Comparison of ENCODE assay signal across 20 mouse cellular contexts in genomic region chr7:130535174-130535573, GRCm38 (mm10). TPM values are rescaled to one million over a fixed set of nuclear protein-coding genes. Genes with fewer than 3 reads are reported as not detected.
DNase-seq lines count a peak whose midpoint lies in the region; ATAC-seq and TF ChIP-seq lines count a peak whose summit lies in the region.
"Had no signal": no experiment of that assay in that cellular context is flagged by ENCODE, and none has a peak within 500 bp of the region (broad histone marks: within the 10 kb centered on the region; RNA-seq: fewer than 3 reads in every experiment).

No protein-coding gene starts in this region.

- H3K9me3 ChIP-seq in hindbrain, postnatal 0 days (ENCODE audit: low read length), result no peaks in the 10 kb centered on the region
- no peaks in the 10 kb centered on the region for H3K9me3 ChIP-seq in hindbrain, embryonic 10.5 days
- no peaks in the 10 kb centered on the region for H3K9me3 ChIP-seq in lung, embryonic 14.5 days (ENCODE audit: low read depth, low read length)
- H3K9me3 ChIP-seq in MEL (replicated peaks; ENCODE audit: insufficient read depth, low read length), result no peaks in the 10 kb centered on the region
- H3K9me3 ChIP-seq: forebrain, embryonic 15.5 days; G1E; liver, embryonic 13.5 days had no signal

- H3K79me2 ChIP-seq in MEL (ENCODE audit: control insufficient read depth, insufficient read depth, low read length, poor library complexity), result no peaks in the 10 kb centered on the region

- no peak overlapping the region for H3K9ac ChIP-seq in hindbrain, postnatal 0 days (replicated peaks; ENCODE audit: low read length)
- H3K9ac ChIP-seq in lung, embryonic 14.5 days, result no peak overlapping the region
- no peak overlapping the region for H3K9ac ChIP-seq in MEL (ENCODE audit: control insufficient read depth, low read depth, low read length, poor library complexity, severe bottlenecking)
- H3K9ac ChIP-seq: forebrain, embryonic 15.5 days; hindbrain, embryonic 14.5 days; liver, embryonic 13.5 days had no signal

- H3K4me1 ChIP-seq in hindbrain, postnatal 0 days (ENCODE audit: insufficient read depth, low read length), result no peaks in the 10 kb centered on the region
- no peaks in the 10 kb centered on the region for H3K4me1 ChIP-seq in hindbrain, embryonic 10.5 days (replicated peaks)
- H3K4me1 ChIP-seq in lung, embryonic 14.5 days (ENCODE audit: insufficient read depth), result no peaks in the 10 kb centered on the region
- 0 out of 2 replicates have a peak, but pooled peaks cover 2% of the 10 kb centered on the region for H3K4me1 ChIP-seq in lung, adult 2 months (ENCODE audit: control insufficient read depth, insufficient read depth, low read length)
- peaks cover 0 to 3% of the 10 kb centered on the region in 2 experiments; a peak in 1 of 4 replicates for H3K4me1 ChIP-seq in MEL (ENCODE audit: control insufficient read depth in 1 of 2, insufficient read depth in 2 of 2, low read length in 2 of 2)
- H3K4me1 ChIP-seq in cortical plate, adult 2 months (ENCODE audit: control insufficient read depth, insufficient read depth, low read length), result no peaks in the 10 kb centered on the region

- 82% methylated on average over 4 of the region's 4 CpGs for WGBS in hindbrain, postnatal 0 days
- 90% methylated on average over 4 of the region's 4 CpGs for WGBS in hindbrain, embryonic 10.5 days
- WGBS in lung, embryonic 14.5 days, result 85% methylated on average over 4 of the region's 4 CpGs
- 76% methylated on average over 4 of the region's 4 CpGs for WGBS in lung, adult 2 months

- no peak overlapping the region for H3K27ac ChIP-seq in hindbrain, postnatal 0 days
- no peak overlapping the region for H3K27ac ChIP-seq in hindbrain, embryonic 10.5 days
- H3K27ac ChIP-seq in lung, embryonic 14.5 days (ENCODE audit: low read depth), result no peak overlapping the region
- no peak overlapping the region for H3K27ac ChIP-seq in MEL (ENCODE audit: control insufficient read depth, low read depth, low read length)
- no peak overlapping the region for H3K27ac ChIP-seq in cortical plate, adult 2 months (ENCODE audit: insufficient read depth, low read length)
- H3K27ac ChIP-seq: forebrain, embryonic 15.5 days; hindbrain, embryonic 14.5 days; liver, embryonic 13.5 days had no signal

- no peaks in the 10 kb centered on the region for H3K27me3 ChIP-seq in hindbrain, postnatal 0 days (ENCODE audit: insufficient read depth, low read length)
- H3K27me3 ChIP-seq in hindbrain, embryonic 10.5 days (ENCODE audit: insufficient read depth, poor library complexity, severe bottlenecking), result no peaks in the 10 kb centered on the region
- no peaks in the 10 kb centered on the region for H3K27me3 ChIP-seq in lung, embryonic 14.5 days (ENCODE audit: insufficient read depth, low read length)
- H3K27me3 ChIP-seq in MEL (ENCODE audit: control insufficient read depth in 1 of 2, insufficient read depth in 2 of 2, low read length in 2 of 2), result no peaks in the 10 kb centered on the region
- H3K27me3 ChIP-seq: forebrain, embryonic 15.5 days; liver, embryonic 13.5 days had no signal

- peak; percentile 38 for TF ChIP-seq CTCF in hindbrain, postnatal 0 days (IDR thresholded peaks at IDR 0.05; ENCODE audit: low read depth)
- peak; percentile 32 for TF ChIP-seq CTCF in lung, embryonic 14.5 days (IDR thresholded peaks at IDR 0.05; ENCODE audit: low read depth)
- no peak for TF ChIP-seq CTCF in lung, adult 2 months (IDR thresholded peaks at IDR 0.05; ENCODE audit: insufficient read depth, low read length)
- TF ChIP-seq CTCF in MEL (IDR thresholded peaks at IDR 0.05 in 2 of 3, conservative IDR thresholded peaks at IDR 0.05 in 1 of 3; ENCODE audit: control insufficient read depth in 1 of 3, insufficient read depth in 1 of 3, low read depth in 2 of 3, low read length in 3 of 3, poor library complexity in 1 of 3, severe bottlenecking in 1 of 3), result peak; percentile 11 to 31 (median 26); a peak in 2 of 6 replicates
- TF ChIP-seq CTCF in cortical plate, adult 2 months (IDR thresholded peaks at IDR 0.05; ENCODE audit: extremely low read depth, insufficient read depth, low read length), result peak; percentile 16; the same call in 1 of the 2 replicates

- H3K36me3 ChIP-seq in hindbrain, postnatal 0 days (ENCODE audit: insufficient read depth, low read length), result peaks cover 35% of the 10 kb centered on the region; the same call in 1 of the 2 replicates
- H3K36me3 ChIP-seq in hindbrain, embryonic 10.5 days, result peaks cover 98% of the 10 kb centered on the region
- peaks cover 84% of the 10 kb centered on the region for H3K36me3 ChIP-seq in lung, embryonic 14.5 days (ENCODE audit: insufficient read depth)
- H3K36me3 ChIP-seq in MEL (ENCODE audit: control insufficient read depth in 1 of 2, insufficient read depth in 2 of 2, low read length in 2 of 2), result peaks cover 12 to 35% of the 10 kb centered on the region in 2 experiments; a peak in 3 of 4 replicates

- no peak overlapping the region for H3K4me2 ChIP-seq in hindbrain, postnatal 0 days (ENCODE audit: low read depth, low read length)
- no peak overlapping the region for H3K4me2 ChIP-seq in lung, embryonic 14.5 days
- H3K4me2 ChIP-seq: forebrain, embryonic 15.5 days; hindbrain, embryonic 14.5 days; liver, embryonic 13.5 days had no signal

- ATAC-seq in hindbrain, postnatal 0 days, result no peak
- no peak for ATAC-seq in lung, embryonic 14.5 days (ENCODE audit: insufficient read depth)
- ATAC-seq: forebrain, embryonic 15.5 days had no signal

- peak; percentile 12 for DNase-seq in hindbrain, postnatal 0 days (ENCODE audit: low spot score)
- no peak for DNase-seq in hindbrain, embryonic 10.5 days (ENCODE audit: low spot score)
- DNase-seq in lung, embryonic 14.5 days, result no peak
- no peak for DNase-seq in lung, adult 2 months
- DNase-seq in MEL (ENCODE audit: low read depth, low spot score), result peak; percentile 34
- DNase-seq in spleen, postnatal 36 days (ENCODE audit: low spot score in 2 of 2), result no peak
- DNase-seq: adrenal gland, adult 8-10 months; cerebellum, adult 2 months; heart, adult 18-20 months; kidney, adult 11 months; layer of hippocampus, postnatal 36 days; left cerebral cortex, postnatal 4 days; liver, embryonic 13.5 days; lung, postnatal 14 days had no signal

- no peak for TF ChIP-seq EP300 in MEL (IDR thresholded peaks at IDR 0.05; ENCODE audit: low read depth in 1 of 2, low read length in 2 of 2)

- no peak for TF ChIP-seq RAD21 in MEL (IDR thresholded peaks at IDR 0.05; ENCODE audit: low read depth, low read length)

- TF ChIP-seq POLR2A in lung, adult 2 months (IDR thresholded peaks at IDR 0.05; ENCODE audit: borderline replicate concordance, extremely low read depth, low read depth, low read length), result no peak
- no peak for TF ChIP-seq POLR2A in MEL (IDR thresholded peaks at IDR 0.05; ENCODE audit: control insufficient read depth in 1 of 2, insufficient read depth in 1 of 2, low read depth in 1 of 2, low read length in 2 of 2, poor library complexity in 1 of 2)
- TF ChIP-seq POLR2A in cortical plate, adult 2 months (IDR thresholded peaks at IDR 0.05; ENCODE audit: extremely low read depth, insufficient read depth, low read length), result no peak

- H3K4me3 ChIP-seq in hindbrain, postnatal 0 days (ENCODE audit: low read length), result no peak overlapping the region
- H3K4me3 ChIP-seq in hindbrain, embryonic 10.5 days, result no peak overlapping the region
- no peak overlapping the region for H3K4me3 ChIP-seq in lung, embryonic 14.5 days (ENCODE audit: low read depth, low read length)
- H3K4me3 ChIP-seq in lung, adult 2 months (replicated peaks; ENCODE audit: extremely low read depth, low read depth, low read length), result no peak overlapping the region
- H3K4me3 ChIP-seq in MEL (ENCODE audit: control insufficient read depth in 1 of 2, insufficient read depth in 1 of 2, low read depth in 2 of 2, low read length in 2 of 2), result no peak overlapping the region
- H3K4me3 ChIP-seq in cortical plate, adult 2 months (ENCODE audit: insufficient read depth, low read length), result no peak overlapping the region
- H3K4me3 ChIP-seq: erythroblast, embryonic 14.5 days; forebrain, embryonic 15.5 days; liver, embryonic 13.5 days; myocyte had no signal

TF ChIP-seq in MEL, 35 proteins besides CTCF, POLR2A, EP300 and RAD21 (continues in another document):
- TF ChIP-seq SMC3 (IDR thresholded peaks at IDR 0.05; ENCODE audit: low read depth, low read length), result no peak

RNA-seq across cellular contexts. Expression of gene Ate1, which starts 15.0 kb away (rescaled TPM):
- total RNA-seq in hindbrain, postnatal 0 days (2014; rRNA removed), result 47.2 and 48.0 TPM in 2 replicates
- polyA plus RNA-seq in hindbrain, postnatal 0 days (2015; fragmentation: Nextera tagmentation; extraction: Ambion mirVana), result 116 and 119 TPM in 2 replicates
- polyA plus RNA-seq in hindbrain, embryonic 10.5 days (2016; fragmentation: Nextera tagmentation; extraction: Ambion mirVana), result 58.0 and 62.5 TPM in 2 replicates
- 70.6 and 72.9 TPM in 2 replicates for polyA plus RNA-seq in lung, embryonic 14.5 days (2014; fragmentation: Nextera tagmentation; extraction: Ambion mirVana)
- polyA plus RNA-seq in lung, adult 2 months (2012; rRNA removed), result 6.1 and 12.5 TPM in 2 replicates
- total RNA-seq in MEL (2012; rRNA removed), result 19.5 and 21.9 TPM in 2 replicates
- 10 to 100 TPM in 1 of 2 experiments, not detected in 1; 28.6 TPM for polyA plus RNA-seq in MEL (2012; ENCODE audit: insufficient read depth in 1 of 2, insufficient read length in 2 of 2, low read depth in 1 of 2, low replicate concordance in 2 of 2, missing spikeins in 1 of 2)
- 22.6 and 26.1 TPM in 2 replicates for polyA plus RNA-seq in cortical plate, adult 2 months (2012; rRNA removed)

RNA-seq across cellular contexts. Expression of gene Nsmce4a, which starts 37.7 kb away (rescaled TPM):
- 32.2 and 42.0 TPM in 2 replicates for total RNA-seq in hindbrain, postnatal 0 days (2014; rRNA removed)
- 82.3 and 91.3 TPM in 2 replicates for polyA plus RNA-seq in hindbrain, postnatal 0 days (2015; fragmentation: Nextera tagmentation; extraction: Ambion mirVana)
- polyA plus RNA-seq in hindbrain, embryonic 10.5 days (2016; fragmentation: Nextera tagmentation; extraction: Ambion mirVana), result 183 and 186 TPM in 2 replicates
- 185 and 192 TPM in 2 replicates for polyA plus RNA-seq in lung, embryonic 14.5 days (2014; fragmentation: Nextera tagmentation; extraction: Ambion mirVana)
- 29.6 and 36.3 TPM in 2 replicates for polyA plus RNA-seq in lung, adult 2 months (2012; rRNA removed)
- 124 and 134 TPM in 2 replicates for total RNA-seq in MEL (2012; rRNA removed)
- polyA plus RNA-seq in MEL (2012; ENCODE audit: insufficient read depth in 1 of 2, insufficient read length in 2 of 2, low read depth in 1 of 2, low replicate concordance in 2 of 2, missing spikeins in 1 of 2), result 100 to 1,000 TPM; 117 to 129 TPM
- polyA plus RNA-seq in cortical plate, adult 2 months (2012; rRNA removed), result 37.1 and 39.2 TPM in 2 replicates

RNA-seq across cellular contexts. Expression of gene Tacc2, which starts 42.1 kb away (rescaled TPM):
- total RNA-seq in hindbrain, postnatal 0 days (2014; rRNA removed), result 37.9 and 38.4 TPM in 2 replicates
- polyA plus RNA-seq in hindbrain, postnatal 0 days (2015; fragmentation: Nextera tagmentation; extraction: Ambion mirVana), result 46.0 and 51.8 TPM in 2 replicates
- 44.8 and 50.8 TPM in 2 replicates for polyA plus RNA-seq in hindbrain, embryonic 10.5 days (2016; fragmentation: Nextera tagmentation; extraction: Ambion mirVana)
- 32.6 and 33.8 TPM in 2 replicates for polyA plus RNA-seq in lung, embryonic 14.5 days (2014; fragmentation: Nextera tagmentation; extraction: Ambion mirVana)
- 71.7 and 74.5 TPM in 2 replicates for polyA plus RNA-seq in lung, adult 2 months (2012; rRNA removed)
- total RNA-seq in MEL (2012; rRNA removed), result 3.5 and 5.3 TPM in 2 replicates
- 10 to 100 TPM in 1 of 2 experiments, not detected in 1; 21.5 TPM for polyA plus RNA-seq in MEL (2012; ENCODE audit: insufficient read depth in 1 of 2, insufficient read length in 2 of 2, low read depth in 1 of 2, low replicate concordance in 2 of 2, missing spikeins in 1 of 2)
- 44.6 and 49.4 TPM in 2 replicates for polyA plus RNA-seq in cortical plate, adult 2 months (2012; rRNA removed)
- polyA plus RNA-seq: G1E had no signal

Comparison
In these comparisons a context has a peak if more than half of its experiments do, and no peak if none do; other contexts are left out.
1. DNase-seq: peak in hindbrain, postnatal 0 days (single experiment) and MEL (single experiment); none in hindbrain, embryonic 10.5 days (single experiment), lung, embryonic 14.5 days (single experiment), lung, adult 2 months (single experiment) and spleen, postnatal 36 days (0 of 2).